Mouse (Mus musculus) MEL (cell line): ENCODE results near the gene Magix. TPM values are rescaled to one million over a fixed set of nuclear protein-coding genes. Genes with fewer than 3 reads are reported as not detected.

ENCODE experiments used
- DNase-seq: peaks from one replicate; pipeline ENCODE4 v3.0.0; 2011; ENCODE audit warnings: low read depth, low spot score
- H3K27ac ChIP-seq: 2 replicates; pipeline ENCODE4 v1.5.1; 2012; ENCODE audit warnings: low read depth, mild to moderate bottlenecking, control low read depth, low read length, moderate library complexity; ENCODE audit not compliant: control insufficient read depth
- H3K27me3 ChIP-seq, 2 experiments: fragments of 150-350 bp in 1 of 2; sonication (generic) in 1 of 2; 2 replicates each; pipeline ENCODE4 v1.6.1; 2012; ENCODE audit warnings: low read length in 2 of 2, mild to moderate bottlenecking in 2 of 2, improper control_type of control experiment in 1 of 2, moderate library complexity in 1 of 2; ENCODE audit not compliant: insufficient read depth in 2 of 2, control insufficient read depth in 1 of 2
- H3K36me3 ChIP-seq, 2 experiments: 2 replicates each; pipeline ENCODE4 v1.6.1; 2012 to 2014; ENCODE audit warnings: low read length in 2 of 2, improper control_type of control experiment in 1 of 2, inconsistent platforms in 1 of 2, mild to moderate bottlenecking in 1 of 2; ENCODE audit not compliant: insufficient read depth in 2 of 2, control insufficient read depth in 1 of 2
- H3K4me1 ChIP-seq, 2 experiments: fragments of 150-350 bp in 1 of 2; sonication (generic) in 1 of 2; 2 replicates each; pipeline ENCODE4 v1.6.1; 2012; ENCODE audit warnings: low read length in 2 of 2, improper control_type of control experiment in 1 of 2, mild to moderate bottlenecking in 1 of 2; ENCODE audit not compliant: insufficient read depth in 2 of 2, control insufficient read depth in 1 of 2
- H3K4me3 ChIP-seq, 2 experiments: fragments of 150-350 bp in 1 of 2; sonication (generic) in 1 of 2; 2 replicates each; pipeline ENCODE4 v1.5.1; 2012; ENCODE audit warnings: low read depth in 2 of 2, low read length in 2 of 2, mild to moderate bottlenecking in 2 of 2, moderate library complexity in 2 of 2, control low read depth in 1 of 2, improper control_type of control experiment in 1 of 2; ENCODE audit not compliant: control insufficient read depth in 1 of 2, insufficient read depth in 1 of 2
- H3K79me2 ChIP-seq: 2 replicates; pipeline ENCODE4 v1.6.1; 2012; ENCODE audit warnings: mild to moderate bottlenecking, low read length, moderate library complexity; ENCODE audit not compliant: control insufficient read depth, poor library complexity, insufficient read depth
- H3K9ac ChIP-seq: 2 replicates; pipeline ENCODE4 v1.6.1; 2012; ENCODE audit warnings: low read depth, mild to moderate bottlenecking, control low read depth, low read length, moderate library complexity; ENCODE audit not compliant: control insufficient read depth, poor library complexity, severe bottlenecking
- H3K9me3 ChIP-seq: fragments of 150-350 bp; sonication (generic); replicated peaks from 2 replicates; pipeline ENCODE4 v1.6.1; 2012; ENCODE audit warnings: mild to moderate bottlenecking, low read length, improper control_type of control experiment, moderate library complexity; ENCODE audit not compliant: insufficient read depth
- CHD2 ChIP-seq: IDR thresholded peaks from 2 replicates; pipeline ENCODE4 v1.6.1; 2011; ENCODE audit warnings: low read length, improper control_type of control experiment
- CTCF ChIP-seq, 3 experiments: IDR thresholded peaks in 2 of 3; conservative IDR thresholded peaks in 1 of 3; 2 replicates each; pipeline ENCODE4 v1.5.1; 2011 to 2012; ENCODE audit warnings: low read length in 3 of 3, low read depth in 2 of 3, mild to moderate bottlenecking in 2 of 3, improper control_type of control experiment in 1 of 3, inconsistent platforms in 1 of 3, mixed read lengths in 1 of 3, moderate library complexity in 1 of 3; ENCODE audit not compliant: control insufficient read depth in 1 of 3, insufficient read depth in 1 of 3, poor library complexity in 1 of 3, severe bottlenecking in 1 of 3
- E2F4 ChIP-seq: IDR thresholded peaks from 2 replicates; pipeline ENCODE4 v1.6.1; 2011; ENCODE audit warnings: low read depth, low read length, improper control_type of control experiment, borderline replicate concordance
- EP300 ChIP-seq, 2 experiments: IDR thresholded peaks; 2 replicates each; pipeline ENCODE4 v1.6.1; 2011; ENCODE audit warnings: improper control_type of control experiment in 2 of 2, low read length in 2 of 2, low read depth in 1 of 2, mild to moderate bottlenecking in 1 of 2
- ETS1 ChIP-seq: IDR thresholded peaks from 2 replicates; pipeline ENCODE4 v1.6.1; 2012; ENCODE audit warnings: low read depth, mild to moderate bottlenecking, inconsistent platforms, low read length, improper control_type of control experiment, moderate library complexity
- GABPA ChIP-seq: IDR thresholded peaks from 2 replicates; pipeline ENCODE4 v1.6.1; 2012; ENCODE audit warnings: low read depth, mild to moderate bottlenecking, inconsistent platforms, low read length, improper control_type of control experiment, moderate library complexity
- GATA1 ChIP-seq: IDR thresholded peaks from 2 replicates; pipeline ENCODE4 v1.6.1; 2011; ENCODE audit warnings: low read depth, low read length, improper control_type of control experiment
- HCFC1 ChIP-seq: IDR thresholded peaks from 2 replicates; pipeline ENCODE4 v1.6.1; 2012; ENCODE audit warnings: low read depth, mild to moderate bottlenecking, inconsistent platforms, low read length, improper control_type of control experiment, moderate library complexity
- JUND ChIP-seq: IDR thresholded peaks from 2 replicates; pipeline ENCODE4 v1.6.1; 2011; ENCODE audit warnings: low read depth, mild to moderate bottlenecking, improper control_type of control experiment, low read length
- KAT2A ChIP-seq: conservative IDR thresholded peaks from 2 replicates; pipeline ENCODE4 v1.6.1; 2012; ENCODE audit warnings: low read depth, low read length, improper control_type of control experiment, inconsistent platforms
- MAFK ChIP-seq: IDR thresholded peaks from 2 replicates; pipeline ENCODE4 v1.6.1; 2011; ENCODE audit warnings: low read depth, mild to moderate bottlenecking, low read length, improper control_type of control experiment, borderline replicate concordance
- MAX ChIP-seq: IDR thresholded peaks from 2 replicates; pipeline ENCODE4 v1.6.1; 2011; ENCODE audit warnings: low read length, improper control_type of control experiment
- MAZ ChIP-seq: IDR thresholded peaks from 2 replicates; pipeline ENCODE4 v1.6.1; 2012; ENCODE audit warnings: low read depth, mild to moderate bottlenecking, inconsistent platforms, low read length, improper control_type of control experiment
- MYC ChIP-seq: IDR thresholded peaks from 2 replicates; pipeline ENCODE4 v1.6.1; 2011; ENCODE audit warnings: low read depth, mild to moderate bottlenecking, low read length, improper control_type of control experiment, moderate library complexity
- POLR2A ChIP-seq, 2 experiments: IDR thresholded peaks; 2 replicates each; pipeline ENCODE4 v1.6.1; 2011 to 2012; ENCODE audit warnings: low read length in 2 of 2, mild to moderate bottlenecking in 2 of 2, control low read depth in 1 of 2, improper control_type of control experiment in 1 of 2, low read depth in 1 of 2, moderate library complexity in 1 of 2; ENCODE audit not compliant: control insufficient read depth in 1 of 2, insufficient read depth in 1 of 2, poor library complexity in 1 of 2
- POLR2AphosphoS2 ChIP-seq: IDR thresholded peaks from 2 replicates; pipeline ENCODE4 v1.6.1; 2011; ENCODE audit warnings: low read length, improper control_type of control experiment
- RAD21 ChIP-seq: IDR thresholded peaks from 2 replicates; pipeline ENCODE4 v1.6.1; 2011; ENCODE audit warnings: mild to moderate bottlenecking, low read depth, low read length, improper control_type of control experiment
- RCOR1 ChIP-seq: IDR thresholded peaks from 2 replicates; pipeline ENCODE4 v1.6.1; 2012; ENCODE audit warnings: low read depth, mild to moderate bottlenecking, inconsistent platforms, low read length, improper control_type of control experiment
- SIN3A ChIP-seq: IDR thresholded peaks from 2 replicates; pipeline ENCODE4 v1.6.1; 2012; ENCODE audit warnings: low read length, improper control_type of control experiment, inconsistent platforms
- TCF12 ChIP-seq: IDR thresholded peaks from 2 replicates; pipeline ENCODE4 v1.6.1; 2014; ENCODE audit warnings: low read depth, mild to moderate bottlenecking, inconsistent platforms, low read length, improper control_type of control experiment, moderate library complexity
- USF1 ChIP-seq: IDR thresholded peaks from 2 replicates; pipeline ENCODE4 v1.6.1; 2014; ENCODE audit warnings: low read depth, mild to moderate bottlenecking, inconsistent platforms, low read length, improper control_type of control experiment, moderate library complexity
- ZC3H11A ChIP-seq: IDR thresholded peaks from 2 replicates; pipeline ENCODE4 v1.6.1; 2012; ENCODE audit warnings: low read depth, mild to moderate bottlenecking, inconsistent platforms, low read length, improper control_type of control experiment
- ZKSCAN1 ChIP-seq: IDR thresholded peaks from 2 replicates; pipeline ENCODE4 v1.6.1; 2012; ENCODE audit warnings: low read depth, mild to moderate bottlenecking, inconsistent platforms, low read length, improper control_type of control experiment, moderate library complexity
- ZNF384 ChIP-seq: IDR thresholded peaks from 2 replicates; pipeline ENCODE4 v1.6.1; 2012; ENCODE audit warnings: low read depth, mild to moderate bottlenecking, inconsistent platforms, low read length, improper control_type of control experiment
- polyA plus RNA-seq, 2 experiments: library from polyadenylated mRNA; stranded (reverse) in 1 of 2; unstranded in 1 of 2; fragments of >175 nt in 1 of 2; fragments of >200 nt in 1 of 2; gene quantifications; 2 replicates each; pipeline versions ENCODE4 v1.2.1 to v1.2.4; 2012; ENCODE audit warnings: low replicate concordance in 2 of 2, low read depth in 1 of 2; ENCODE audit not compliant: insufficient read length in 2 of 2, insufficient read depth in 1 of 2, missing spikeins in 1 of 2
- total RNA-seq: library from RNA; depleted of rRNA; stranded (reverse); fragments of 300-350 nt; gene quantifications from 2 replicates; pipeline ENCODE4 v1.2.3, GENCODE M21; 2012

Magix gene
- total and polyA plus RNA-seq, 3 experiments = 0.15 to 0.33 TPM; not detected in 1

- Histone ChIP-seq H3K79me2 (peaks cover 6% of the 10 kb centered on the region), H3K27me3 (no peaks in the 10 kb centered on the region), H3K36me3 (no peaks in the 10 kb centered on the region), H3K4me3 (peak overlapping the region; percentile 79 to 86), H3K4me1 (peaks cover under 1 to 10% of the 10 kb centered on the region in 2 experiments; a peak in 3 of 4 replicates), H3K9ac (peak overlapping the region; percentile 90), H3K27ac (no peak overlapping the region), H3K9me3 (no peaks in the 10 kb centered on the region)
- no peak for TF ChIP-seq HCFC1
- TF ChIP-seq ZNF384 = peak; percentile 60; the same call in 1 of the 2 replicates
- no peak for TF ChIP-seq TCF12
- DNase-seq = peak; percentile 39
These were observed 41.6 kb upstream of the Magix start for GRCm38 (mm10) chrX:7722691-7723090.

DNA sequence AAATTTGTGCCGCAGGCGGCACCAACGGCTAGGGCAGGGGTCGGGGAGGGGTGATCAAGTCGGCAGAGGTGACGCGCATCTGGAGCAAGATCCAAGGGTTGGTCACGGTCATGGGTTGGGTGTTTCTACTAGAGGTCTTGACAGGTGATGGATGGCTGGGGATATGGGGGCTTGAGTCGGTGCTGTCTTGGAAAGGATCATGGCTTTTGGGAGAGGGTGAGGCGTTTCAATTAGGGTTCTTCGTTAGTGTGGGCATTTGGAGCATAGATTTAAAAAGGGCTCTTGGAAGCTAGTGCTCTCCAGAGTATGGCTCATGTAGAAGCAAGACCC lies 41.2 kb upstream of the Magix start:
- Histone ChIP-seq H3K4me1 (peaks cover 0 to 6% of the 10 kb centered on the region in 2 experiments; a peak in 2 of 4 replicates), H3K36me3 (no peaks in the 10 kb centered on the region), H3K9ac (peak overlapping the region; percentile 90)
- TF ChIP-seq ETS1 = no peak
- TF ChIP-seq, all 39 proteins: peak for 0
- Histone ChIP-seq H3K9me3 (no peaks in the 10 kb centered on the region), H3K79me2 (peaks cover 6% of the 10 kb centered on the region), H3K27me3 (no peaks in the 10 kb centered on the region), H3K4me3 (peak overlapping the region; percentile 79 to 86), H3K27ac (0 out of 2 replicates have a peak overlapping the region, but pooled peaks have one; percentile 8)
- no peak for DNase-seq

DNA sequence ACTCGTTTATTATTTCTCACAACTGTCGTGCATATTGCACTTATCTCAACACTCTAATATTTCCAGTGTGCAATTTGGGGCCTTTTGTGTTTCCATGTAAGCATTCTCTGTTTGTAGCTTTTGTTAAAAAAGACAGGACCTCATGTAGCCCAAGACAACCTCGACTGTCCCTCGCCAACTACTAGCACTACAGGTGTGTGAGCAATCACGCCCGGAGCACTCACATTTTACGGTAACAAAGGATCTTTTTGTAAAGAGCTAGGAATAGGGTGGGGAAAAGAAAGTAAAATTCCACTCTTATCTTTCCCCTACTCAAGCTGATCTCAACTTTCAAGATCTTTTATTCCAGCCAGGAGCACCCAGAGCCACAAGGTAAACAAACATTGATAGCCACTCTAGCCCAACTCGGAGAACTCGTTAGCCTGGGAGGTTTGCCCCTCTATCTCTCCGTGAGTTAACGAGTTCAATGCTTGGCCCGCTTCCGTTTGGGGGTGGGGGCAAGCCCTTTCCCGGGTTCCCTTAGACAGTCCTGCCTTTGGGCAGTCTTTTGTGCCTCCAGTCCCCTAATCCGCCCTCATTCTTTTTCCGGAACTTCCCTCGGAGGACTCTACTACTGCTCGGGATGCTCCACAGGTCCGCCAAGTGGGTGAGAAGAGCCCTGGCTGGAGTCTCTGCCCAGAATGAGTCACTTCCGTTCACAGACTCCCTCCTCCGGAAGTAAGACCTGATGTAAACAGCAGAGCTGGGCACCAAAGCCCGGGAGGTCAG lies 40.6 kb upstream of the Magix start, which contains the start of gene Gm45208:
Gm45208 (plus strand) TSS at position 732 of the 768 bp plus-strand sequence.
- H3K79me2 ChIP-seq = peaks cover 6% of the 10 kb centered on the region
- H3K27ac ChIP-seq = peak within 1 kb of the TSS; percentile 92
- peak within 1 kb of the TSS; percentile 79 to 86 for H3K4me3 ChIP-seq
- no peaks in the 10 kb centered on the region for H3K36me3 ChIP-seq
- H3K9ac ChIP-seq = peak within 1 kb of the TSS; percentile 90
- H3K27me3 ChIP-seq = no peaks in the 10 kb centered on the region
- H3K4me1 ChIP-seq = peaks cover 0 to 6% of the 10 kb centered on the region in 2 experiments; a peak in 2 of 4 replicates
- H3K9me3 ChIP-seq = no peaks in the 10 kb centered on the region
- peak; percentile 94 for DNase-seq
- TF ChIP-seq ZKSCAN1 (no peak), ETS1 (no peak), GABPA (no peak; the same call in 1 of the 2 replicates), POLR2A (IDR thresholded peaks at IDR 0.05; ENCODE audit: control insufficient read depth in 1 of 2, insufficient read depth in 1 of 2, low read depth in 1 of 2, low read length in 2 of 2, poor library complexity in 1 of 2) (peak in 1 of 2 experiments; percentile 82; a peak in 2 of 4 replicates), MAX (peak; percentile 30; the same call in 1 of the 2 replicates), RAD21 (no peak), ZC3H11A (no peak), RCOR1 (no peak; the same call in 1 of the 2 replicates), JUND (peak; percentile 78; the same call in 1 of the 2 replicates), CTCF (IDR thresholded peaks at IDR 0.05 in 2 of 3, conservative IDR thresholded peaks at IDR 0.05 in 1 of 3; ENCODE audit: control insufficient read depth in 1 of 3, insufficient read depth in 1 of 3, low read depth in 2 of 3, low read length in 3 of 3, poor library complexity in 1 of 3, severe bottlenecking in 1 of 3) (no peak), MYC (peak; percentile 59; the same call in 1 of the 2 replicates), SIN3A (peak; percentile 98), EP300 (IDR thresholded peaks at IDR 0.05; ENCODE audit: low read depth in 1 of 2, low read length in 2 of 2) (0 out of 4 replicates have a peak, but pooled peaks of 1 of the 2 experiments have one; percentile 3), HCFC1 (peak; percentile 92), MAFK (no peak), E2F4 (no peak), KAT2A (peak; percentile 69), POLR2AphosphoS2 (peak; percentile 42; the same call in 1 of the 2 replicates), MAZ (peak; percentile 70; the same call in 1 of the 2 replicates), USF1 (no peak), GATA1 (0 out of 2 replicates have a peak, but pooled peaks have one; percentile 11), TCF12 (peak; percentile 52; the same call in 1 of the 2 replicates), CHD2 (no peak)
